Mouse (Mus musculus) liver, adult (tissue): ENCODE results near the gene Prss50.

ENCODE experiments used
- GATA4 ChIP-seq: IDR thresholded peaks from 2 replicates; pipeline ENCODE4 v1.6.1; 2014; ENCODE audit warnings: mild to moderate bottlenecking, low read length; ENCODE audit not compliant: insufficient replicate concordance

Prss50 gene

GRCm38 (mm10) chr9:110858523-110858922 is 756 bp downstream of the Prss50 start:
- no peak for TF ChIP-seq GATA4

- TF ChIP-seq GATA4 = no peak
These were observed 1.3 kb downstream of the Prss50 start for GRCm38 (mm10) chr9:110858967-110859596.

GRCm38 (mm10) chr9:110871030-110871429 is 13.3 kb downstream of the Prss50 start:
- TF ChIP-seq GATA4 = no peak

GRCm38 (mm10) chr9:110873681-110874659 is 16.2 kb downstream of the Prss50 start:
- TF ChIP-seq GATA4 = no peak

- TF ChIP-seq GATA4 = no peak
These were observed 17.0 kb downstream of the Prss50 start for GRCm38 (mm10) chr9:110874660-110875191.

GRCm38 (mm10) chr9:110875288-110875695 is 17.5 kb downstream of the Prss50 start:
- peak; percentile 31; the same call in 1 of the 2 replicates for TF ChIP-seq GATA4

GRCm38 (mm10) chr9:110877353-110877752 is 19.6 kb downstream of the Prss50 start:
- TF ChIP-seq GATA4 = no peak

GRCm38 (mm10) chr9:110877888-110878287 is 20.1 kb downstream of the Prss50 start:
- TF ChIP-seq GATA4 = peak; percentile 34; the same call in 1 of the 2 replicates

GRCm38 (mm10) chr9:110879191-110879920 is 21.6 kb downstream of the Prss50 start, which contains the start of gene Als2cl:
Gene Als2cl, plus strand, starts transcription at chr9:110879870.
- no peak for TF ChIP-seq GATA4

- TF ChIP-seq GATA4 = peak; percentile 11; the same call in 1 of the 2 replicates
These were observed 22.3 kb downstream of the Prss50 start, which contains the start of gene Tmie for GRCm38 (mm10) chr9:110879998-110880561. Gene Tmie, minus strand, starts transcription at chr9:110880113.

GRCm38 (mm10) chr9:110880772-110881171 is 23.0 kb downstream of the Prss50 start:
- TF ChIP-seq GATA4 = no peak

GRCm38 (mm10) chr9:110881953-110882352 is 24.2 kb downstream of the Prss50 start:
- no peak for TF ChIP-seq GATA4

GRCm38 (mm10) chr9:110887388-110888303 is 29.9 kb downstream of the Prss50 start:
- no peak for TF ChIP-seq GATA4

GRCm38 (mm10) chr9:110888935-110889334 is 31.2 kb downstream of the Prss50 start:
- no peak for TF ChIP-seq GATA4
